Mouse (Mus musculus) activated CD4-positive, CD25-positive, alpha-beta regulatory T cell, adult 4 months (primary cell): Measurements from ENCODE around the gene Gm45717. TPM values are rescaled to one million over a fixed set of nuclear protein-coding genes. Genes with fewer than 3 reads are reported as not detected.
A peak's percentile ranks its signal among the peaks of the same experiment; 100 is the strongest.

Experiments used
- ATAC-seq: one replicate; pipeline ENCODE4 v1.8.0; 2017
- polyA plus RNA-seq, 2 experiments: library from polyadenylated mRNA; unstranded; fragments of 100-300 nt; shearing (Covaris generic); gene quantifications; one replicate each; pipeline ENCODE4 v1.2.1; 2017

The Gm45717 gene
- polyA plus RNA-seq, 2 experiments from 2014 or later, result not detected

- no peak for ATAC-seq
Observed at GRCm38 (mm10) chr7:140942341-140942740, 13.4 kb downstream of the Gm45717 start.

DNA sequence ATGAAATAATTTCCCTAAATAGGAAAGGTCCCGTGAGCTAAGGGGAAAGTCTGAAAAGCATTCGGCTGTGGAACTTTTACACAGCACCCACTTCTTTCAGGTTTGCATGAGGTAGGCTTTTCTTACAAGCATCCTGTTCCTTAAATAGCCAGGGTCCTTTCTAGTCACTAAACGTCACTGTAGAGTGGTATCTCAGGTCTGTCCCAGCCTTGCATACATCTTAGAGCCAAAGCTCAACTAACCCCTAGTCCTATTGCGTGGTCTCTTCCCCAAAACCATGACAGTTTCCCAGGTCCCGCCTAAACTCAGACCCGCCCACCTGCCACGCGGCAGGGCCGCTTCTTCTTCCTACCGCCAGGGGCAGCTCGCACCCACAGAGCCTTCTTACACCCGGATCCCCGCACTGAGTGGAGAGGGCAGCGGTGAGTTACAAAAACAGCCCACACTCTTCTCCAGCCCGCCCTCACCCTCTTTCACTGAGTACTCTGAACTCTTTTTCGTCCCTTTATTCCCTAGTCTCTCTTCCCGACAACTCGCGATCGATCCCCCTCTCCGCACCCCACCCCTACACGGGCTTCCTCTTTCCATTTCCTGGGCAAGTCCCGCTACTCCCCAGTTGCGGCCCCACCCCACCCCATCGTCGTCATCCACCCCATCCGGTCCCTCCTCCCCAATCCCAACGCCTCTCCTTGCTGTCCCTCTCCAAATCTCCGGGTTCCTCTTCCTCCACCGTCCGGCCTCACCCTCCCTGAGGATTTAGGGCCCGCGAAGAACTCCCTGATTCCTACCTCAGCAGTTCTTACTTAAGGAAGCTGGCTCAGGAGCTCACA is 14.3 kb downstream of the Gm45717 start, which contains the start of gene Pgghg:
Gene Pgghg, plus strand, starts transcription at position 170 of the 830 bp plus-strand sequence.
- ATAC-seq, result peak; percentile 87

DNA sequence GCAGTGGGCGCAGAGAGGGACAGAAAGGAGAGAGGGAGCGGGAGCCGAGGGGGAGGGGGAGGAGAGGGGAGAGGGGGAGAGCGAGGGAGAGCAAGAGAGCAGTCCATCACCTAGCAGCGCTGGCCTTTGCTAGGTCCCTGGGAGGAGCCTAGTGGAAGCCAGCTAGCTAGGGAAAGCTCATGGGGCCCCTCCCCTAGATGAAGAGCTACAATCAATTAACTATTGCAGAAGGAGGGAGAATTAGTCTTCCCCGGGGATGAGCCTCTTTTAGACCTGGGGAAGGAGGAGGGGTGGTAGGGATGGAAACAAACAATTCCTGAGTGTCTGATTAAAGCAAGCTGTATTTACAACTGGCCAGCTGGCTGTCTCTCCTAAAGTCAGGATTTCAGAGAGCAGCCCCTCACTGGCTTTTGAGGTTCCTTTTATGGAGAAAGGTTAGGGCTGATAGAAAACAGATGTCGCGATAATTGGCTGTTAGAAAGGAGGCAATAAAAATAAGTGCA is 16.0 kb downstream of the Gm45717 start:
- no peak for ATAC-seq

GRCm38 (mm10) chr7:140938896-140939295 is 16.8 kb downstream of the Gm45717 start:
- no peak for ATAC-seq

- ATAC-seq, result no peak
Observed at GRCm38 (mm10) chr7:140938436-140938835, 17.3 kb downstream of the Gm45717 start.

DNA sequence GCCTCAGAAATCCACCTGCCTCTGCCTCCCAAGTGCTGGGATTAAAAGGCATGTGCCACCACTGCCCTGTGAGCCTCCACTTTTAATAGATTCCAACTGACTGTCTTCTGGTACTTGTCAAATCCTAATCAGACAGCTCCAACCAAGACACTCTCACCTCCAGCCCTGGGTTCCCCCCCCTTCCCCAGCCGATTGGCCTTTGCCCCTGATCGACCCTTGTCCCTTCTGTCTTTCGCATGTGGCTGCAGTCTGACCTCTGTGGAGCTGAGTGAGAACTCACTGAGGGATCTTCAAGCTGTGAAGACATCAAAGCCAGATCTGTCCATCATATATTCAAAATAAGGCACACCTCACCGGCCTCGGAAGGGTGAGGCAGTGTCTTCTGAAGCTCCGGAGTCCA is 28.6 kb downstream of the Gm45717 start:
- no peak for ATAC-seq

DNA sequence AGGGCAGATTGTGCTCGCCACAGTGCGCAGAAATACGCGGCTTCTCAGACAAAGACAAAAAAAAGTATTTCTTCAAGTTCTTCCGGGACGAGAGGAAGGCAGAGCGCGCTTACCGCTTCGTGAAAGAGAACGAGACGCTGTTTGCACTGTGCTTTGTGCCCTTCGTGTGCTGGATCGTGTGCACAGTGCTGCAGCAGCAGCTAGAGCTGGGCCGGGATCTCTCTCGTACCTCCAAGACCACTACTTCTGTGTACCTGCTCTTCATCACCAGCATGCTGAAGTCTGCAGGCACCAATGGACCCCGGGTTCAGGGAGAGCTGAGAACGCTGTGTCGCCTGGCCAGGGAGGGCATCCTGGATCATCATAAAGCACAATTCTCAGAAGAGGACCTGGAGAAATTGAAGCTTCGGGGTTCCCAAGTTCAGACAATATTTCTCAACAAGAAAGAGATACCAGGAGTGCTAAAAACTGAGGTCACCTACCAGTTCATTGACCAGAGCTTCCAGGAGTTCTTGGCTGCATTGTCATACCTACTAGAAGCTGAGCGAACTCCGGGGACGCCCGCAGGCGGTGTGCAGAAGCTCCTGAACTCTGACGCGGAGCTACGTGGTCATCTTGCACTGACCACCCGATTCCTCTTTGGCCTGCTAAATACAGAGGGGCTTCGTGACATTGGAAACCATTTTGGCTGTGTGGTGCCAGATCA is 32.5 kb downstream of the Gm45717 start:
- ATAC-seq, result no peak

DNA sequence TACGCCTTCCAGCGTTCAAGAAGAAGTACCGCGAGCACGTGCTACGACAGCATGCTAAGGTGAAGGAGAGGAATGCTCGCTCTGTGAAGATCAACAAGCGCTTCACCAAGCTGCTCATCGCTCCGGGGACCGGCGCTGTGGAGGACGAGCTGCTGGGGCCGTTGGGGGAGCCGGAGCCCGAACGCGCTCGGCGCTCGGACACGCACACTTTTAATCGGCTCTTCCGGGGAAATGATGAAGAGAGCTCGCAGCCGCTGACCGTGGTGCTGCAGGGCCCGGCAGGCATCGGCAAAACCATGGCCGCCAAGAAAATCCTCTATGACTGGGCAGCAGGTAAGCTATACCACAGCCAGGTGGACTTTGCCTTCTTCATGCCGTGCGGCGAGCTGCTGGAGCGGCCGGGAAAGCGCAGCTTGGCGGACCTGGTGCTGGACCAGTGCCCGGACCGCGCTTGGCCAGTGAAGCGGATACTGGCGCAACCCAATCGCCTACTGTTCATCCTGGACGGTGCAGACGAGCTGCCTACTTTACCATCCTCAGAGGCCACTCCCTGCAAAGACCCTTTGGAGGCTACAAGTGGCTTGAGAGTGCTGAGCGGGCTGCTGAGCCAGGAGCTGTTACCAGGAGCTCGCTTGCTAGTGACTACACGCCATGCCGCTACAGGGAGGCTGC is 33.2 kb downstream of the Gm45717 start:
- ATAC-seq, result no peak

DNA sequence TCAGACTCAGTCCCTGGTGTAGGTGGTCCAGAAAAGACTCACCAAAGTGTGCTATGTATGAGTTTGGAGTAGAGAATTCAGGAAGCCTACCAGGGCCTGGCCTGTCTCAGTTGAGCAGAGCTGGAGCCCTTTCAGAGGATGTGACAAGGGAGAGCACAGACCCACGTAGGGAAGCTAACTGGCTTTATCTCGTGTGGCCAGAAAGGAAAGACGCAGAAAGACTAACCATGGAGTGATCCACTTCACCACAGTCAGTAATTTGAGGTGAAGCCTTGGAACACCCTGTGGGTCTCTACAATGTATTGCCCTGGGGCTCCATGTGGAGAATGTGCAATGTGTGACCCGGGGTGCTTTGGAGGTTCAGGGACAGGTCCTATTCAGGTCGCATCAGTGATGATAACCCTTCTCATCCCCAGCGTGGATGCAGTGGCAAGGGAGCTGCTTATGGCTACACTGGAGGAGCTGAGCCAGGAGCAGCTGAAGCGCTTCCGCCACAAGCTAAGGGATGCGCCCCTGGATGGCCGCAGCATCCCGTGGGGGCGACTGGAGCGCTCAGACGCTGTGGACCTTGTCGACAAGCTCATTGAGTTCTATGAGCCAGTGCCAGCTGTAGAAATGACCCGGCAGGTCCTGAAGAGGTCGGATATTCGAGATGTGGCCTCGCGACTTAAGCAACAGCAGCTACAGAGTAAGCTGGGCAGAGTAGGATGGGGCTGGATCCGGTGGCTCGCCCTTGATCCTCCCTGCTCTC is 34.3 kb downstream of the Gm45717 start:
- no peak for ATAC-seq

- no peak for ATAC-seq
Observed at GRCm38 (mm10) chr7:140920418-140921029, 35.2 kb downstream of the Gm45717 start, which contains the start of gene Nlrp6. Gene Nlrp6, plus strand, starts transcription at chr7:140920902.

DNA sequence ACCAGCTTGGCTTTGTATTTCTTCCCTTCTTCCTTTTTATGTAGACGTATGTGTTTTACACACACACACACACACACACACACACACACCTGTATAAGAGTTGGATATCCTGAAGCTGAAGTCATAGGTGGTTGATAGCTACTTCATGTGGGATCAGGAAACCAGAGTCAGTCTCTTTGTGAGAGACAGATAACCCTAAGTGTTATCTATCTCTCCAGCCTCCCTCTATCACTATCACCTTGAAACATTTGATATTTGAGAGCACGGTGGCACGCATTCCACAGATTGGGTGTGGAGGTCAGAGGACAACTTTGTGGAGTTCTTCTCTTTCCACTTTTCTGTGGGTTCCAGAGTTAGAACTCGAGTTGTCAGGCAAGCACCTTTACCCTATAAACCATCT is 35.8 kb downstream of the Gm45717 start:
- ATAC-seq, result no peak

DNA sequence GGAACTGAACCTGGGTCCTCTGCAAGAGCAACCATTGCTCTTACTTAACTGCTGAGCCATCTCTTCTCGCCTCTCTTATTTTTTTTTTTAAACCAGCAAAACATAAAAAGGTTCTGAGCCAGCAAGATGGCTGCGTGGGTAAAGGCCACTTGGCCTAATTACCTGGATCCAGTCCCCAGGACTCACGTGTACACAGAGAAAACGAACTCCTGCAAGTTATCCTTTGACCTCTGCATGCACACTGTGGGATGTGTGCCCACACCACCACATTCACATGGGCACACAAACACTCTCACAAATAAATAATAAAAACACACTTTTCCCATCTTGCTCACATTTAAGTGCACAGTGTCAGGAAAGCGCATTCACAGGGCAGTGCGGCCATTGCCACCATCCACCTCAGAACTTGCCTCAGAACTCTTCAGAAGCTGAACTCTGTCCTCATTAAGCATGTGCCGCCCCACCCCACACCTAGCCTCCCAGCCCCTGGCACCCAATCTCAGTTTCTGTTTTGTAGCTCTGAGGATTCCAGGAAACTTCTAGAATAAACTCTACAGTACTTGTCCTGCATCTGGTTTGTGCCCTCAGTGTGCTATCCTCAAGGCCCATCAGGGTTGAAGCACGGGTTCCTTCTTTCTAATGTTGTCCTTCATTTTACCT is 41.6 kb downstream of the Gm45717 start:
- no peak for ATAC-seq

DNA sequence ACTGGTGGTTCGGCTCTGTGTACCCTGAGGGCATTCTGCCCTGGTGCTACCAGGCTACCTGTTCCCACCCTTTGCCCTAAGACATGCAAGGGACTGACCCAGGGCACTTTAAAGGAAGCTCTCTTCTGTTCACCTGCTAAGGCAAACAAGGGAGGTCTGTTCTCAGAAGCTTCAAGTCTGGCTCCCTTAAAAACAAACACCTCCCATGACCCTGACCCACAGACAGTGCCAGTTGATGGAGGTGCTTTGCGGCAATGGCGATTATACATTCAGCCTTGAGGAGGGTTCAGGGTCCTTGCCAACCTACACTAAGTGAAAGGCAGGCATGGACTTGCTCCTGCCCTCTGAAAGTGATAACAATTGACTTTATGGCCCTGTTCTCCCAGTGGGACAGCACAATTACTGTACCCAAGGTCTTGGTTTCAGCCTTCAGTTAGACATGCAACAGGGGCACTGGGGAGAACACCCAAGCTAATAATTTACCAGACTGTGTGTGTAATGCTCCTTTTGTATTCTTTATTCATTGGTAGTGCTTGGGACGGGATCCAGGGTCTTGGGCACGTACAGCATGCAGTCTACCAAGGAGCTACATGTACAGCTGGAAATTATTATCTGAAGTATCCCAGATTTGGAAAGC is 42.8 kb downstream of the Gm45717 start:
- no peak for ATAC-seq

DNA sequence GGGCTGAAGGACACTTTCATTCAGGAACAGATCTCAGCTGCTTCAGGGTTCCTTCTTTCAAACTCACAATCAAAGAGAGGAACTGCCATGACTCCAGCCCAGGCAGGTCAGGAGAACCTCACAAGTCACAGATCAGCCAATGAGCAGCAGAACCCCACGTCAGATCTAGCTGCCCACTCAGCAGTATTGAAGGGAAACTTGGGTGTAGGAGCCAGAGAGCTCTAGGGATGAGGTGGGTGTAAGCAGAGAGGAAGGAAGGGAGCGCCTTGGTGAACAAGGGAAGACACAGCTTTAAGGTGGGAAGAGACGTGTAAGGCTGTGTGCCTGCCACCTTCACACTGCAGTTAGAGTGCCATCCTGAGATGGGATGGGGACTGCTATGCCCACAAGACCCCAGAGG is 43.4 kb downstream of the Gm45717 start:
- no peak for ATAC-seq

- ATAC-seq, result peak; percentile 76
Observed at GRCm38 (mm10) chr7:140908634-140909107, 47.1 kb downstream of the Gm45717 start.

GRCm38 (mm10) chr7:140908181-140908580 is 47.6 kb downstream of the Gm45717 start:
- no peak for ATAC-seq

- ATAC-seq, result no peak
Observed at GRCm38 (mm10) chr7:140907697-140908096, 48.0 kb downstream of the Gm45717 start.

GRCm38 (mm10) chr7:140907131-140907530 is 48.6 kb downstream of the Gm45717 start:
- no peak for ATAC-seq

DNA sequence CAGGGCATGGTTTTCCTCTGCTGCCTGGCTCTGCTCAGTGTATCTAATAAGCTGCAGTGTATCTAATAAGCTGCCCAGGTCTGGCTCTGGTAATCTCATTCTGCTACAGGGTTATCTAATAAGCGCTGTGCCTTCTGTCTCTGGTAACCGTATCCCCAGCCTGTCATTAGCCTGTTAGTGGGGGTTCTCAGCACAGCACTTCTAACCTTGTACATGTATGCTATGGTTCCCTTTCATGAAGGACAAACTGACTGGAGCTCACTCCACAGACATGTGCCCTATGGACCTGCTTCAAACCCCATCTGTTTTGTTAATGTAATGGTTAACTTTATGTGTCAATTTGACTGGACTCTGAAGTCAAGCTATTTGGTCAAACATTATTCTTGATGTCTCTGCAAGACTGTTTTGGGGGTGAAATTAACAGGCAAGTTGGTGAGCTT is 50.1 kb downstream of the Gm45717 start:
- ATAC-seq, result no peak

- ATAC-seq, result no peak
Observed at GRCm38 (mm10) chr7:140903212-140903611, 52.5 kb downstream of the Gm45717 start.
